Mouse (Mus musculus): Measurements from ENCODE around the gene Atp8b2. TPM values are rescaled to one million over a fixed set of nuclear protein-coding genes. Genes with fewer than 3 reads are reported as not detected.

Atp8b2 gene
- polyA plus RNA-seq, 1 experiment from 2014 or later = 10.3 TPM

DNA sequence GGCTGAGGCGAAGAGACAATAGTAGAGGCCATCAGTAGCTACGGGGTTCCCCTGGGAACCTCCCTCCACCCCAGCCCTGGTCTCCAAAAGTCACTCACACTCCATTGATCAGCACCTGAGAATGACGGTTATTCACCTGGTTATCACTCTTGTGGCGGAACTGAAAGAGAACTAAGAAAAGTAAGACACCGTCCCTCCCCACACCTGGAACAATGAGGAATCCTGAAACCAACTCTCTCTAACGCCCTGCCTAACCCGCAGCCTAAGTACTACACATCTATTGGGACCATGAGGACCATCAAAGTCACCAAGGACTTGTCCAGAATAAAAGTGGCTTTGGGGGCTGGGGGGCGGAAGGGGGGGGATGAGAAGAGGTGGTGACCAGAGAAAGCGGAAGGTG is 5.4 kb downstream of the Atp8b2 start:
- Histone ChIP-seq H3K4me3 (no peak overlapping the region), H3K9me3 (no peaks in the 10 kb centered on the region), H3K9ac (no peak overlapping the region), H3K27ac (replicated peaks) (no peak overlapping the region), H3K27me3 (replicated peaks) (no peaks in the 10 kb centered on the region), H3K4me1 (peaks cover 35% of the 10 kb centered on the region), H3K36me3 (peaks cover 65% of the 10 kb centered on the region), H3K4me2 (no peak overlapping the region)
- ATAC-seq (ENCODE audit: extremely low read depth, insufficient number of reproducible peaks, low FRiP score, low TSS enrichment) = no peak
- WGBS = 88% methylated on average over 9 of the region's 9 CpGs

- Histone ChIP-seq H3K4me1 (peaks cover 27% of the 10 kb centered on the region), H3K4me2 (no peak overlapping the region), H3K9me3 (no peaks in the 10 kb centered on the region), H3K4me3 (no peak overlapping the region), H3K27me3 (replicated peaks) (no peaks in the 10 kb centered on the region), H3K36me3 (peaks cover 81% of the 10 kb centered on the region), H3K9ac (no peak overlapping the region), H3K27ac (replicated peaks) (no peak overlapping the region)
- ATAC-seq (ENCODE audit: extremely low read depth, insufficient number of reproducible peaks, low FRiP score, low TSS enrichment) = no peak
- 82% methylated on average over 7 of the region's 7 CpGs for WGBS
Measured at GRCm38 (mm10) chr3:89956177-89956971, 6.9 kb downstream of the Atp8b2 start.

DNA sequence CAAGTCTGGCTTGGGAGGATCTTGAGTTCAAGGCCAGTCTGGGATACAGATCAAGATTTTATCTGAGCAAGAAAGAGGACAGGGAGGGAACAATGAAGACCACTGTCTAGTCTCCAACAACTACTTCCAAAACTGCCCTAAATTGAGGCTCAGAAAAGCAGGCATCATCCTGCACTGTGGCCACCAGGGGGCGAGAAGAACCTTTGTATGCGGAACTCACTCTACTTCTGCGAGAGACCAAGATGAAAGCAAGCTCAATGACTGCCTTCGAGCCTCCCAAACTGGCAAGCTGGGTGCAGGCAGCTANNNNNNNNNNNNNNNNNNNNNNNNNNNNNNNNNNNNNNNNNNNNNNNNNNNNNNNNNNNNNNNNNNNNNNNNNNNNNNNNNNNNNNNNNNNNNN is 9.9 kb downstream of the Atp8b2 start:
- Histone ChIP-seq H3K4me3 (no peak overlapping the region), H3K4me2 (no peak overlapping the region), H3K27me3 (replicated peaks) (no peaks in the 10 kb centered on the region), H3K4me1 (peaks cover 11% of the 10 kb centered on the region), H3K9ac (no peak overlapping the region), H3K27ac (replicated peaks) (no peak overlapping the region), H3K36me3 (peaks cover 99% of the 10 kb centered on the region), H3K9me3 (no peaks in the 10 kb centered on the region)
- no peak for ATAC-seq (ENCODE audit: extremely low read depth, insufficient number of reproducible peaks, low FRiP score, low TSS enrichment)
- WGBS = 9% methylated on average over 4 of the region's 4 CpGs

DNA sequence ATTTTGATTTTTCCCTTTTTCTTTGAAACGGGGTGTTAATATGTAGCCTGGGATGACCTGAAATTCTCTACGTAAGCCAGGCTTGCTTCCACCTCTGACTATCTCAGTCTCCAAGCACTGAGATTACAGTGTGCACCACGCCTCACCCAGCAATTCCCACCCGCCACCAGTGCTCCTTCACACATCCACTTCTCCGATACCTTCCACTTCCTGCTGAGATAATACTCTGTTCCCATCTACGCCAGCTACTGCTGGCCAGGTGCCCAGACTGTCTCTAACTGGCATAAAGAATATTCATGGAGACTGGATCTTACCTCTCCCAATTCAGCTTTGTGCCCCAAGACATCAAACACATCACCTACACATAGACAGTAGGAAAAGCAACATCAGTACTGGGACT is 14.7 kb downstream of the Atp8b2 start:
- H3K4me1 ChIP-seq = peaks cover 11% of the 10 kb centered on the region
- WGBS = 36% methylated on average over 6 of the region's 6 CpGs
- H3K9ac ChIP-seq = no peak overlapping the region
- no peaks in the 10 kb centered on the region for H3K27me3 ChIP-seq (replicated peaks)
- no peak for ATAC-seq (ENCODE audit: extremely low read depth, insufficient number of reproducible peaks, low FRiP score, low TSS enrichment)
- H3K4me2 ChIP-seq = no peak overlapping the region
- no peak overlapping the region for H3K4me3 ChIP-seq
- H3K27ac ChIP-seq (replicated peaks) = no peak overlapping the region
- H3K9me3 ChIP-seq = no peaks in the 10 kb centered on the region
- H3K36me3 ChIP-seq = peaks cover 99% of the 10 kb centered on the region

GRCm38 (mm10) chr3:89948021-89948420 is 15.3 kb downstream of the Atp8b2 start:
- no peaks in the 10 kb centered on the region for H3K9me3 ChIP-seq
- ATAC-seq (ENCODE audit: extremely low read depth, insufficient number of reproducible peaks, low FRiP score, low TSS enrichment) = no peak
- no peak overlapping the region for H3K27ac ChIP-seq (replicated peaks)
- WGBS = 79% methylated on average over 11 of the region's 11 CpGs
- H3K4me3 ChIP-seq = no peak overlapping the region
- H3K36me3 ChIP-seq = peaks cover 100% of the 10 kb centered on the region
- H3K9ac ChIP-seq = no peak overlapping the region
- H3K4me1 ChIP-seq = peaks cover 11% of the 10 kb centered on the region
- H3K4me2 ChIP-seq = no peak overlapping the region
- no peaks in the 10 kb centered on the region for H3K27me3 ChIP-seq (replicated peaks)

DNA sequence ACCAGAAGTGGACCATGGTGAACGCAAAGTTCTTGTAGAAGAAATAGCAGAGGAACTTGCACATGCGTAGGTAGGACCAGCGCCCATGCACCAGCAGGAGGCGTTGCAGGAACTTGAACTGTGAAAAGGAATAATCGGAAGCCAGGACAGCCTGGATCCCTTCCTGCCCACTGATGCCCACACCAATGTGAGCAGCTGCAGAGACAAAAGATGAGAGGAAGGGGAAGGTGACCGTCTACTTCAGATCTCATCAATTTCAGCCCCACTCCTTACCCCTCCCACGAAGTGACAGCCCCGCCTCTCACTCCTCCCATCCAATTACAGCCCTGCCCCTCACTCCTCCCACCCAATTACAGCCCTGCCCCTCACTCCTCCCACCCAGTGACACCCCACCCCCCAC is 18.3 kb downstream of the Atp8b2 start:
- H3K9me3 ChIP-seq = no peaks in the 10 kb centered on the region
- H3K4me1 ChIP-seq = peaks cover 11% of the 10 kb centered on the region
- no peaks in the 10 kb centered on the region for H3K27me3 ChIP-seq (replicated peaks)
- no peak overlapping the region for H3K27ac ChIP-seq (replicated peaks)
- 83% methylated on average over 8 of the region's 8 CpGs for WGBS
- H3K36me3 ChIP-seq = peaks cover 100% of the 10 kb centered on the region
- H3K4me2 ChIP-seq = no peak overlapping the region
- ATAC-seq (ENCODE audit: extremely low read depth, insufficient number of reproducible peaks, low FRiP score, low TSS enrichment) = no peak
- H3K4me3 ChIP-seq = no peak overlapping the region
- no peak overlapping the region for H3K9ac ChIP-seq

GRCm38 (mm10) chr3:89942894-89943293 is 20.4 kb downstream of the Atp8b2 start:
- Histone ChIP-seq H3K27me3 (replicated peaks) (no peaks in the 10 kb centered on the region), H3K9me3 (no peaks in the 10 kb centered on the region), H3K4me3 (no peak overlapping the region), H3K36me3 (peaks cover 97% of the 10 kb centered on the region), H3K4me2 (no peak overlapping the region), H3K4me1 (no peaks in the 10 kb centered on the region), H3K27ac (replicated peaks) (no peak overlapping the region), H3K9ac (no peak overlapping the region)
- 80% methylated on average over 9 of the region's 9 CpGs for WGBS
- no peak for ATAC-seq (ENCODE audit: extremely low read depth, insufficient number of reproducible peaks, low FRiP score, low TSS enrichment)

DNA sequence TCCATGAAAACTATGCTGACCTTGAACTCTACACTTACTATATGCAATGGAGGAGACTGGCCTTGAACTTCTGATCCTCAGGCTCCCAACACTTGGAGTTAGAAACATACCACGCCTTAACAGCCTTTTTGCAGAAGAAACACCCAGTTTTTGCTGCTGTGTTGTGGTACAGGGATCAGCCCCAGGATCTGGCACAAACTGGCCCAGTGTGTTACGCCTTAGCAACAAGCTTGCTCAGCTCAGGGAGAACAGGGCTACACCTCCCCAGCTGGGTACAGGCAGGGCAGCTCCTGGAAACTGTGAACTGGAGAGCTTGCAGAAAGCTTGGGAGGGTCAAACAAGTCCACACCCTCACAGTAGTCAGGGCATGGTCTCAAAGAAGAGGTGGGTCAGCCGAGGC is 26.8 kb downstream of the Atp8b2 start:
- Histone ChIP-seq H3K36me3 (peaks cover 59% of the 10 kb centered on the region), H3K27me3 (replicated peaks) (no peaks in the 10 kb centered on the region), H3K9ac (no peak overlapping the region), H3K4me1 (no peaks in the 10 kb centered on the region), H3K4me3 (no peak overlapping the region), H3K9me3 (0 out of 2 replicates have a peak, but pooled peaks cover 6% of the 10 kb centered on the region), H3K27ac (replicated peaks) (no peak overlapping the region), H3K4me2 (no peak overlapping the region)
- ATAC-seq (ENCODE audit: extremely low read depth, insufficient number of reproducible peaks, low FRiP score, low TSS enrichment) = no peak
- WGBS = 82% methylated on average over 3 of the region's 3 CpGs

GRCm38 (mm10) chr3:89932925-89933324 is 30.4 kb downstream of the Atp8b2 start:
- 84% methylated on average over 2 of the region's 2 CpGs for WGBS
- H3K4me1 ChIP-seq = no peaks in the 10 kb centered on the region

GRCm38 (mm10) chr3:89928956-89929355 is 34.4 kb downstream of the Atp8b2 start:
- ATAC-seq (ENCODE audit: extremely low read depth, insufficient number of reproducible peaks, low FRiP score, low TSS enrichment) = no peak
- Histone ChIP-seq H3K4me2 (no peak overlapping the region), H3K9me3 (0 out of 2 replicates have a peak, but pooled peaks cover 4% of the 10 kb centered on the region), H3K9ac (no peak overlapping the region), H3K27ac (replicated peaks) (no peak overlapping the region), H3K4me3 (no peak overlapping the region), H3K36me3 (peaks cover 4% of the 10 kb centered on the region; the same call in 1 of the 2 replicates), H3K4me1 (no peaks in the 10 kb centered on the region), H3K27me3 (replicated peaks) (no peaks in the 10 kb centered on the region; the same call in 1 of the 2 replicates)
- WGBS = 60% methylated on average over 4 of the region's 4 CpGs

More at GRCm38 (mm10) chr3:89932925-89933324, 30.4 kb downstream of the Atp8b2 start:
- H3K36me3 ChIP-seq = peaks cover 26% of the 10 kb centered on the region
- no peak overlapping the region for H3K27ac ChIP-seq (replicated peaks)
- no peak overlapping the region for H3K4me3 ChIP-seq
- no peak overlapping the region for H3K4me2 ChIP-seq
- H3K9ac ChIP-seq = no peak overlapping the region
- H3K9me3 ChIP-seq = 0 out of 2 replicates have a peak, but pooled peaks cover 6% of the 10 kb centered on the region
- no peaks in the 10 kb centered on the region; the same call in 1 of the 2 replicates for H3K27me3 ChIP-seq (replicated peaks)
- no peak for ATAC-seq (ENCODE audit: extremely low read depth, insufficient number of reproducible peaks, low FRiP score, low TSS enrichment)

GRCm38 (mm10) chr3:89926440-89926839 is 36.9 kb downstream of the Atp8b2 start:
- no peak overlapping the region for H3K27ac ChIP-seq (replicated peaks)
- H3K4me2 ChIP-seq = no peak overlapping the region
- H3K4me1 ChIP-seq = no peaks in the 10 kb centered on the region
- H3K27me3 ChIP-seq (replicated peaks) = no peaks in the 10 kb centered on the region; the same call in 1 of the 2 replicates
- no peak overlapping the region for H3K9ac ChIP-seq
- no peak for ATAC-seq (ENCODE audit: extremely low read depth, insufficient number of reproducible peaks, low FRiP score, low TSS enrichment)
- H3K36me3 ChIP-seq = no peaks in the 10 kb centered on the region
- H3K4me3 ChIP-seq = no peak overlapping the region
- 93% methylated on average over 1 of the region's 1 CpGs for WGBS
- no peaks in the 10 kb centered on the region for H3K9me3 ChIP-seq

DNA sequence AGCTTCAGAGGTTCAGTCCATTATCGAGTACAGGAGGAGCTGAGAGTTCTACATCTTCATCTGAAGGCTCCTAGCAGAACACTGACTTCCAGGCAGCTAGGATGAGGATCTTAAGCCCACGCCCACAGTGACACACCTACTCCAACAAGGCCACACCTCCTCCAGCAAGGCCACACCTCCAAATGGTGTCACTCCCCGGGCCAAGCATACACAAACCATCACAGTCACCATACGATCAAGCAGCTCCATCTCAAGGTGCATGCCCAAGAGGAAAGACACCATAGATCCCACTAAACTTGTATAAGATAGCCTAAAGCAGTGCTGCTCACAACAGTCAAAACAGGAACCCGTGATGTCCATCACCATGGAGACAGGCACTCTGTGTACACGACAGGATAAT is 42.6 kb downstream of the Atp8b2 start:
- H3K27ac ChIP-seq (replicated peaks) = no peak overlapping the region
- H3K9ac ChIP-seq = no peak overlapping the region
- H3K4me2 ChIP-seq = no peak overlapping the region
- H3K4me1 ChIP-seq = no peaks in the 10 kb centered on the region
- H3K36me3 ChIP-seq = no peaks in the 10 kb centered on the region
- no peaks in the 10 kb centered on the region for H3K9me3 ChIP-seq
- H3K4me3 ChIP-seq = no peak overlapping the region
- WGBS = 63% methylated on average over 6 of the region's 6 CpGs
- H3K27me3 ChIP-seq (replicated peaks) = peaks cover 4% of the 10 kb centered on the region; the same call in 1 of the 2 replicates
- ATAC-seq (ENCODE audit: extremely low read depth, insufficient number of reproducible peaks, low FRiP score, low TSS enrichment) = no peak
